Mouse (Mus musculus) thymus, postnatal 10 days (tissue): ENCODE data around the gene Ap1g1.

Experiments
- DNase-seq, 2 experiments: peaks; one replicate each; pipeline ENCODE4 v3.0.0; 2021; ENCODE audit warnings: low spot score in 2 of 2

The Ap1g1 gene

GRCm38 (mm10) chr8:109780548-109780947 is 2.2 kb downstream of the Ap1g1 start:
- no peak for DNase-seq

GRCm38 (mm10) chr8:109790938-109791337 is 12.6 kb downstream of the Ap1g1 start:
- no peak for DNase-seq

- DNase-seq: no peak
These were observed 16.8 kb downstream of the Ap1g1 start for GRCm38 (mm10) chr8:109795166-109795565.

GRCm38 (mm10) chr8:109798721-109799120 is 20.4 kb downstream of the Ap1g1 start:
- no peak for DNase-seq

GRCm38 (mm10) chr8:109799245-109799644 is 20.9 kb downstream of the Ap1g1 start:
- DNase-seq: no peak

- no peak for DNase-seq
These were observed 22.0 kb downstream of the Ap1g1 start for GRCm38 (mm10) chr8:109800325-109800724.

- DNase-seq: no peak
These were observed 24.9 kb downstream of the Ap1g1 start for GRCm38 (mm10) chr8:109803211-109803610.

- no peak for DNase-seq
These were observed 25.4 kb downstream of the Ap1g1 start for GRCm38 (mm10) chr8:109803801-109804200.

- no peak for DNase-seq
These were observed 28.2 kb downstream of the Ap1g1 start for GRCm38 (mm10) chr8:109806522-109806921.

- no peak for DNase-seq
These were observed 29.2 kb downstream of the Ap1g1 start for GRCm38 (mm10) chr8:109807401-109808119.

- no peak for DNase-seq
These were observed 29.7 kb downstream of the Ap1g1 start for GRCm38 (mm10) chr8:109808120-109808447.

- no peak for DNase-seq
These were observed 32.1 kb downstream of the Ap1g1 start for GRCm38 (mm10) chr8:109810434-109810833.

- no peak for DNase-seq
These were observed 36.9 kb downstream of the Ap1g1 start for GRCm38 (mm10) chr8:109815268-109815667.

- no peak for DNase-seq
These were observed 39.6 kb downstream of the Ap1g1 start for GRCm38 (mm10) chr8:109817933-109818332.

- DNase-seq: no peak
These were observed 45.2 kb downstream of the Ap1g1 start for GRCm38 (mm10) chr8:109823561-109823960.

GRCm38 (mm10) chr8:109839822-109840221 is 61.5 kb downstream of the Ap1g1 start:
- no peak for DNase-seq

- DNase-seq: no peak
These were observed 64.1 kb downstream of the Ap1g1 start for GRCm38 (mm10) chr8:109842468-109842867.

GRCm38 (mm10) chr8:109847866-109848265 is 69.5 kb downstream of the Ap1g1 start:
- DNase-seq: no peak

GRCm38 (mm10) chr8:109848981-109849380 is 70.6 kb downstream of the Ap1g1 start:
- no peak for DNase-seq

- peak; percentile 16 to 59 for DNase-seq
These were observed 75.1 kb downstream of the Ap1g1 start for GRCm38 (mm10) chr8:109853423-109853822.

- no peak for DNase-seq
These were observed 76.2 kb downstream of the Ap1g1 start for GRCm38 (mm10) chr8:109854522-109854921.

- no peak for DNase-seq
These were observed 77.1 kb downstream of the Ap1g1 start for GRCm38 (mm10) chr8:109855451-109855850.

GRCm38 (mm10) chr8:109863398-109863797 is 85.0 kb downstream of the Ap1g1 start:
- DNase-seq: no peak

GRCm38 (mm10) chr8:109864798-109865197 is 86.4 kb downstream of the Ap1g1 start:
- no peak for DNase-seq
